Mouse (Mus musculus): ENCODE measurements around the gene Itprip. TPM values are rescaled to one million over a fixed set of nuclear protein-coding genes. Genes with fewer than 3 reads are reported as not detected.

The Itprip gene
- polyA plus RNA-seq (2012; rRNA removed): 3.3 and 3.5 TPM in 2 replicates

DNA sequence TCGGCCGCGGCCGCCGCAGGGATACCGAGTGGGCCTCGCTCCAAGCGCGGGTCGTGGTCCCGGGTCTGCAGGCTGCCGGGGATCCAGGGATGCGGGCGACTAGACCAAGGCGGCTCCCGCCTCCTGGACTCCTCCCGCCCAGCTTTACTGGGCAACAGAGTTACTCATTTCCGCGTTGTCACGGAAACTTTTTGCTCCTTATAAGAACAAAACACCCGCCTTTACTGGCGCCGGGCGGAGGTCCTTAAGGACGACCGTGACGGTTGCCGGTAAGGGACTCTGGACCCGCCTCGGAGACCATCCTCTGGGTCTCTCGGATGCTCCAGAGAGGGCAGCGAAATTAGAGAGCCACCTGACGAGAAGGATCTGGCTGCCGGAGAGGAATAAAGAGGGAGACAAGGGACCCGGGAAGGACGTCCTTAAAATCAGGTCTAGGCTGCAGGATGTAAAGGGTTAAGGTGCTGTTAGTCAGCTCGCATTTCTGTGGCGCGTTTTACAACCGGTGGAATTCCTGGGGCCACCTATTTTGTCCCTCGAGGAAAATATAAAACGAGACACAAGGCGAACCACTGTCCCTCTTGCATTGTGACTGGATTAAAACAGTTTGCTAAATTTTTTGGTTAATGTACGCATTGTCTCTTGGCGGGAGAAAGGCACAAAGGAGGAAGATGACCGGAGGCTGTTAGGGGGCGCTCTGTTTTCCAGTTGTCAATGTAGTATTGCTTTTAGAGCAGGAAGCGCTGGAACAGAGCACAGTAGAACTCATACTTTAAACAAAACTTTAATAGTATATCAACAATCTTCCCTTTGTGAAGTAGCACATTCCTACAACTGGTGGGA lies at the start of gene Itprip, which contains the start of gene Cfap43:
Itprip (minus strand) TSS at position 174 of the 840 bp plus-strand sequence.
Cfap43 (minus strand) TSS at position 162 of the 840 bp plus-strand sequence.

DNA sequence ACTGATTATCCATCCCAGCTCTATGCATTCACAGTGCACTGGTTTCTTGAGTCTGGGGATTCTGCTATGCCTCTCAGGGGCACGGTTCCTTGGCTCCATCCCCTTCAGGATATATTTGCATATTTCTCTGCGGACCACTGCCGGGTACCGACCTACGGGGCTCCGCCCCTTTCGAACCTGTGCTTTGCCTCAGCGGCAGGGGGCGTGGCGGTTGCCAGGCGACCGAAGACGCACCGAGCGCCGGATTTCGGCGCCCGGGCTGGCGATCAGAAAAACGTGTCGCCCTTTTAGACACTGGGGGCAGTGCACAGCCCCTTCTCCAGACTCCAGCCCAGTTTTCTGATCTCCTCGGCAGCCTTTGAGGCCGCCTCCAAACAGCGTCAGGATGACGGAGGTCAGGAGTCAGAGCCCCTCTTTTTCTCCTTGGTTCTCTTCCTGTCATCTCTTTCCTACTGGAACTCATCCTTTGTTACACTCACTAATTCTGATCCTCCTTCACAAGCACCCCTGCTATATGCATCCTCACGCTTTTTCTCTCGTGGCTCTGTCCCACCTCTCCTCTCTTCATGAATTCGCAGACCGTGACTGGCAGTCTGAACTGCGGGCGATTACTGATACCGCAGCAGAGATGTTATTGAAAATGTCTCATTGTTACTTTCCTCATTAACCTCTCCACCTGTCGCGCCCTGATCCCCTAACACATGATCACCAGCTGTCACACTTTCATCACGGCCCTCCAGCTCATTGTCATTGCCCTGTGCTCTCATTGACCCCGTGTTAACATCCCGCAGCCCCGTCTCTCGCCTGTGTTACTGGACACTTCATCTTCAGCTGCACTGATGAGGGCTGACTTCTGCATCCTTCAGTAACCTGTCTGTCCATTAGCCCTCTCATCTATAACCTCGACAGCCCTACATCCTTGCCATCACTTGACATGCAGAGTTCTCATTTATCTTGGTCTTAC lies 18.6 kb upstream of the Itprip start, which contains the start of gene Cfap58:
Cfap58 (plus strand) TSS at position 233 of the 964 bp plus-strand sequence.

DNA sequence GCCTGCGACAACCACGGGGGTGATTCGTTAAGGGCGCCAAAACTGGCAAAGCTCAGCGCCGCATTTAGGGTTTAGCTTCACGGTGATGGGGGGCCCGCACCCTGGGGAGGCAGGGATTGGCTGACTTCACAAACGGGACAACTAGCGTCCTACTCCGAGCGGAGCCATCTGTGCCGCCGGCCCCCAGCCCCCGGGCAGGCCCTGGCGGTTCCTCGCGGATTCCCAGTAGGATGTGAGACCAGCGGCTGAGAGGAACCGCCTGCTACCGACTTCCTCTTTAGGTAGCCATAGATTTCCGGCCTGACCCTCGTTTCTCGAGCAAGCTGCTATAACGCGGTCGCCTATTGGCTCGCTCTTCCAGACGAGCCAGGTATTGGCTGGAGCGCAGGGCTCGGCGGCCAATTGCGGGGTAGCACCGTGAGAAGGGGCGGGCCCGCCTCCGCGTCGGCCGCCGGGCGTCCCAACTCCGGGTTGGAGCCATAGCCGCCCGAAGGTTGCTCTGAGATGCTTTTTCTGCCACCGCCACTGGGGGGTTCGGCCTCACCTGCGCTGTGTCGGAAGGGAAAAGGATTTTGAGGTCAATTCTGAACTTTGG lies 53.6 kb downstream of the Itprip start, which contains the start of gene Gsto2:
Gsto2 (plus strand) TSS at position 182 of the 595 bp plus-strand sequence.

DNA sequence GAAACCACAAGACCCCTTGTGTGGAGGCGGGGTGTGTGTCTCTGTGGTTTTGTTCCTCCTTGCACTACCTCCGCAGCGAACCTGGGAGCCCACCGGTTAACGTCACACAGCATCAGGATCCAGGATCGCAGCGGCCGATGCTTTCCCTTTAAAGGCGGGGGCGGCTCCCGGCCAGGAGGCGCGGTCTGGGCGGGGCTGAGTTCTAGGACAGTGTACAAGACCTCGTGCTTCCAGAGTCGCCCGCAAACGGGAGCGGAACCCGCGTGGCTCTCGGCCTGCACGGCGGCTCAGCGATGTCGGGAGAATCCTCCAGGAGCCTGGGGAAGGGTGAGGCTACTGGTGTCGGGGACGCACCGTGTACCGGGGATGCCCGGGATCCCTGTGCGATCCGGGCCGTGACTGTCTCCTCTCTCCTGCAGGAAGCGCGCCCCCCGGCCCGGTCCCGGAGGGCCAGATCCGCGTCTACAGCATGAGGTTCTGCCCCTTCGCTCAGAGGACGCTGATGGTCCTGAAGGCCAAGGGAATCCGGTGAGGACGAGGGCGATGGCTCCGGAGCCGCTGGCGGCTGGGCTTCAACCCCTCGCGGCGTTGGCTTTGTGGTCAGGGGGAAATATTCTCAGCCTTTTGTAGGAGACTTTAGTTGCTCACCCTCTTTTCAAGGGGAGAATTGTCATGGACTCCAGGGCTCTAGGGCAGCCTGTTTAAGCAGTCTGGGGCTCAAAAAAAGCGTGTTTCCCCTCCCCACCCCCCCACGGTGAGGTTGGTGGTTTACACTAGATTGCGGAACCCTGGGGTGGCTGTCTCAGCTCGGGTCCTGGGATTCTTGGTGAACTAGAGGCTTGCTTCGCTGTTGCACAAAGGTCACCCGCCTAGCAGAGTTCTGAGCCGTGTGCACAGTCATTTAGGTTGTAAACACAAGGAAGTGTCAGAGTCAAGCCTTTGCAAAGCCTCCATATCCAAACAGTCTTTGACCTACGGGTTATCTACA lies 64.0 kb downstream of the Itprip start, which contains the start of gene Gsto1:
Gsto1 (plus strand) TSS at position 175 of the 988 bp plus-strand sequence.

Other genes with a start within 250 kb of the Itprip start
- 0.27 and 0.76 TPM in 2 replicates for gene Col17a1, start 227.2 kb downstream of the Itprip start, polyA plus RNA-seq (2012; rRNA removed)
- gene Sfr1, start 187.6 kb downstream of the Itprip start, polyA plus RNA-seq (2012; rRNA removed): 21.7 and 22.4 TPM in 2 replicates
- 286 and 309 TPM in 2 replicates for gene Gsto1, start 64.3 kb downstream of the Itprip start, polyA plus RNA-seq (2012; rRNA removed)
- gene Gsto2, start 53.8 kb downstream of the Itprip start, polyA plus RNA-seq (2012; rRNA removed): 0.10 and 0.84 TPM in 2 replicates
- 0.20 TPM in 1 of 2 replicates, not detected in the other for gene Cfap43, start within 50 bp of the Itprip start, polyA plus RNA-seq (2012; rRNA removed)
- gene Cfap58, start 18.4 kb upstream of the Itprip start, polyA plus RNA-seq (2012; rRNA removed): not detected in 2 replicates

All from colon, adult 2 months (tissue).